Mouse (Mus musculus): ENCODE results near the gene Slc37a4.
"Not testable (repeated sequence)": the region's sequence is repeated elsewhere in the genome, so short reads cannot be mapped to it uniquely, and the experiment has no call there.

The Slc37a4 gene

DNA sequence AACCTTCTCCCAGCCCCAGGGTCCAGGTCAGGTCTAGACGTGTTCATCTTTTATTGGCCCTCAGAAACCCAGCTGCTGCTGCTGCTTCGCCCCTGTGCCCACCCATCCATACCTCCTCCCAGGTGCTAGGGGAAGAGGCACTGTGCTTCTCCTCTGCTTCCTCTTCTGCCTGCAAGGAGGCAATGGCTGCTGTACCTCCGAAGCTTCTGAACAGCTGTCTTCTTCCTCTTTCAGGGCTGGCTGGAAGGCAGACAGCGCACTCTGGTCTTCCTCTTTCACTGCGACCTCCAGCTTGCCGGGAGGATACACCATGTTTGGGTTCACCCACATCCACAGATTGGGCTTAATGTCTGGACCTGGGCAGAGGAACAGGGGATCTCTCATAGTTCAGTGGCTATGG lies 39.1 kb downstream of the Slc37a4 start:
- no peak for DNase-seq (ENCODE audit: low read depth, low spot score)

DNA sequence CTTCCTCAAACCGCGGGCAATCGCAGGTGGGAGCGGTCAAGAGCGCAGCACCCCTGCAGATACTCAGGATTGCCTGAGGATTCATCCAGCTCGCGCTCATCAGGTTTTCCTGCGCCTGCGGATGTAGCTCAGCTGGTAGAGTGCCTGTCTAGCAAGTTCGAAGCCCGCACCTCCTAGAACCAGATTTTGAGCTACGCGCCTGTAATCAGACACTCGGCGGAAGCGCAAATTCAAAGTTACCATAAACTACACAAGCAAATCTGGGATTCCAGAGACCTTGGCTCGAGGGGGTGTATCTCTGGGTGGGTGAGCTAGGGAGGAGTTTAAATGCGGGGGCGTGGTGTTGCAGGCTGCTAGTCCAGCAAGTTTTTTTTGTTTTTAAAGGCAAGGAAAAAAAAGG lies 44.3 kb downstream of the Slc37a4 start, which contains the start of gene Foxr1:
TSS of gene Foxr1 (minus strand) at position 176 of the 400 bp plus-strand sequence.
- DNase-seq (ENCODE audit: low read depth, low spot score): no peak

DNA sequence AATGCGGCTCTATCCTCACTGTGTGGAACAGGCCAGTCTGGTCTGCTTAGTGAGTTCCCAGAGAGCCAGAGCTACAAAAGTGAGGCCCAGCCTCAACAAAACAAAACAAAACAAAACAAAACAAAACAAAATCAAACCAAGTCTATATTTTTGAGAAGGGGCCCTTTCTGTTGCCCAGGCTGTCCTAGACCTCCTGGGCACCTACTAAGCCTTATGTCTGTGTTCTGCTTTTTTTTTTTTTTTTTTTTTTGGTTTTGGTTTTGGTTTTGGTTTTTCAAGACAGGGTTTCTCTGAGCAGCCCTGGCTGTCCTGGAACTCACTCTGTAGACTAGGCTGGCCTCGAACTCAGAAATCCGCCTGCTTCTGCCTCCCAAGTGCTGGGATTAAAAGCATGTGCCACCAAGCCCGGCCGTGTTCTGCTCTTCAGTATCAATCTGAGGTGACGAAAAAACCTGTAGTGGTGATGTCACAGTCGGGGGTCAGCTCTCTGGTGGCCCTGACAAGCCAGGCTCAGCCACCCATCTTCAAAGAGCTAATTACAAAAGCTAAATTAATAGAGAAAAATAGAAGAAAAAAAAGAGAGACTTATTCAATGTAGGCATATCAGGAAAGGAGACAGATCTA lies 47.9 kb downstream of the Slc37a4 start:
- DNase-seq (ENCODE audit: low read depth, low spot score): not testable (repeated sequence)

DNA sequence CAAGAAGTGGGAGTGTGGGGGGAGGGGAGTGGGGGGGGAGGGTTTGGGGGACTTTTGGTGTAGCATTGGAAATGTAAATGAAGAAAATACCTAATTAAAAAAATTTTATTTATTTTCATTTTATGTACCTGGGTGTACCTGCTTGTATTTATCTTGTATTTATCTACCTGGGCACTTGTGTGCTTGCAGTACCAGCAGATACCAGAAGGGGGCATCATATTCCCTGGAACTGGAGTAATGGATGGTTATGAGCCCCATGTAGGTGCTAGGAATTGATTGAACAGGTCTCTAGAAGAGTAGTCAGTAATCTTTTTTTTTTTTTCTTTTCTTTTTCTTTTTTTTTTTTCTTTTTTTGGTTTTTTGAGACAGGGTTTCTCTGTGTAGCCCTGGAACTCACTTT lies 53.7 kb downstream of the Slc37a4 start:
- DNase-seq (ENCODE audit: low read depth, low spot score): no peak

All from 3T3-L1 (cell line).